Mouse (Mus musculus): ENCODE results near the gene AB124611.
A peak's percentile ranks its signal among the peaks of the same experiment; 100 is the strongest.
"Not testable (repeated sequence)": the region's sequence is repeated elsewhere in the genome, so short reads cannot be mapped to it uniquely, and the experiment has no call there.

AB124611 gene

DNA sequence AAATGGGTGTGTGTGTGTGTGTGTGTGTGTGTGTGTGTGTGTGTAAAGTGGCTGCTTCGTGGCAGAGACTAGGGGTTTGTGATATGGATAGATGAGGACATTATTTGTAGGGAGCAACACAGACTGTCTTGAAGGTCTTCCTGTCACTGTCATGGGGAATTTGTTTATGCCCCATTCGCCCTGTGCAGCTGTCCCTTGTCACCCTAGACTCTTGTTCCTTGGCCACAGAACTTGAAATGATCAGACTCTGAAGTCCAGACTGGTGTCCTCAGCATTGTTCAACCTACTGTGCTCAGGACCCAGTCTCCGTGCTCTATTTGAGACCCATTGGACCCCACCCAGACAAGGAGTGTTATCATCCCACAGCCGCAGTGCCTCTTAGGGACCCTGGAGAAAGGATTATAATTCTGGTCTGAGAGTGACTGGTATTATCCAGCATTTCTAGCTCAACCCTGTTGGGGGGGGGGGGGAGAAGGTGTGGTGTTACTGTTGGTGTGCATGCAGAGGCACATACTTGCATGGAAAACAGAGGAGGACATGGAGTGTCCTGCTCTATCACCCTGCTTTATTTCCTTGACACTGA, 39.1 kb downstream of the AB124611 start:
- no peak for DNase-seq (ENCODE audit: low spot score)

DNA sequence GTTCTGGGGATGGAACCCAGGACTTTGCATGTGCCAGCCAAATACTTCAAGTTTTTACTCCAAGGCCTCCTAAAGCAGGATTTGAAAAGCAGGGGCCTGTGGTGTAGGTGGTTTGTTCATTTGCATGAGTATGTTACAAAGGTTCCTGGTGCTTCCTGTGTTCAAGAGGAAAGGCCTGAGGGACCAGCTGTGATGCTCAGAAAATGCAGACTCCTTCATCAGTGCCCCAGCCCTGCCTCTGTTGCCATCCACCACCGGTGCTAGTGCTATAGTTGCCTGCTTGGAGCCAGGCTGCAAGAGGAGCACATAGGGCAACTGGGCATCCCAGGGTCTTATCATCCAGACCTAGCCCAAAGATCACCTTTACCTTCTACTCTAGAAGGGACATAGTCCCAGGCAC, 40.6 kb downstream of the AB124611 start:
- DNase-seq (ENCODE audit: low spot score), result no peak

DNA sequence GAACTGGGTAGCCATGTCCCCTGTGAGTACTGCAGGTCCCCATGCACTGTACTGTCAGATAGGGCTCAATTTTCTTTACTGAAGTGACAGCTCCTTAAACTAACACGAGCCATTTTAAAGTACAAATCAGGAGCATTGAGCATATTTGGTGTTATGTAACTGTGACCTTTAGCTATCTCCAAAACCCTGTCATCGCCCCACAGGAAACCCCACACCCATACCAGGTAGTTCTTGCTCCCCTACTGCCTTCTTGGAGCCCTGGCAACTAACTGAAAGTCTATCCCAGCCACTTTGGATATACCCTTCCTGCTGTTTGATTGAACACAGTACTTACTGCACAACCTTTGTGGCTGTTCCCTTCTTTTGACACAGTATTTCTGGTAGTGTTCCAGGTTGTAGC, 41.1 kb downstream of the AB124611 start:
- no peak for DNase-seq (ENCODE audit: low spot score)

DNA sequence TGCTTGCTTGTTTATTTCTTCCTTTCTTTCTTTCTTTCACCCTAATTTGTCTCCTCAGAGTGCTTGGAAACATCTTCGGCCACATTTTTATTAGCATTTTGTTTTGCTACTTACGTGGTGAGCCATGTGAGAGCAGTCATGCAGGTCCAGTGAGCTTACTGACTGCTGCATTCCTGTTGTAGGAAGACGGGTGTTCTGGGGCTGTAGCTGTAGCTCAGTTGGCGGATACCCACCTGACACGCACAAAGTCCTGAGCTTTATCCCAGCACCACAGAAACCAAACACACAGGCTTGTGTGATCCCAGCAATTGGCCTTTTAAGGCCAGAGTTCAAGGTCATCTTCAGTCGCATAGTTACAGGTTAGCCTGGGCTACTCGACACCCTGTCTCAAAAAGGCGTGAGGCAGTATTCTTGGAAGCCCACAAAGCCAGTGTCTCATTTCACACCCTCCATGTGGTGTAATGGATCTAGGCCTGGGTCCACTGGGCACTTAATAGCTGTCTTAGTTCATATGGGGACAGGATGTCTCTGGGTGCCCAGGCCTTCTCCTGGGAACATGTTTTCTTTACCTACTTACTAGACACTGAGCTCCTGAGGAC, 42.8 kb downstream of the AB124611 start:
- DNase-seq (ENCODE audit: low spot score), result no peak

DNA sequence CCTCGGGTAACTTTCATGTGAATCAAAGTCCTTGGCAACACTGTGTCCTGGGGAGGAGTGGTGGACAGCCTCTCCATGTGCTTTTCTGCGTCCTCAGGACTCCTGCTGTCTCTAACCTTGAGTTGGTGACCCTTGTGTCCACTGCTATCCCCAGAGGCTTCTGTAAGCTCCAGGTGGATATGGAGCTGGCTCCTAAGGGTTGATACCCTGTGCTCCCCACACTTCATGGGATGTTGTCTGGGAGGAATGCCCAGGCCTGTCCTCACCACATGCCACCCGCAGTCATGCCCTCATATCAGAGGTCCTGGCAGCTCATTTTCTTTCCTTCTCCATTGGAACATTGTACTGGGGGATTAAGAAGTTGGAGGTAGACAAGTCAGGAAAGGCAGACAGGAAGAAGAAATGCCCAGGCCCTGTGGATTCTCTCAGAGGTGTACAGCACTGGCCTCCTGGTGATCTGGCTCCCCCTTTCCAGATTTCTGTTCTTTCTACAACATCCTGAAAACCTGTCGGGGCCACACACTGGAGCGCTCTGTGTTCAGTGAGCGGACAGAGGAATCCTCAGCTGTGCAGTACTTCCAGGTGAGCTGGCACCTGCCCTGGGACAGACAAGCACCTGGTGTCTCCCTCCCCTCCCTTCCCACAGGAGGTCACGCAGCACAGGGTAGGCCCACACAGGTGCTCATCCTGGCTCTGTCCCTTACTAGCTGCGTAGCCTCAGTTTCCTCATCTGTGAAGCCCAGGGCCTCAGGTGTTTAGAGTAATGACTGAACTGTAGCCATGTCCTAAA, 48.2 kb downstream of the AB124611 start:
- DNase-seq (ENCODE audit: low spot score), result no peak

DNA sequence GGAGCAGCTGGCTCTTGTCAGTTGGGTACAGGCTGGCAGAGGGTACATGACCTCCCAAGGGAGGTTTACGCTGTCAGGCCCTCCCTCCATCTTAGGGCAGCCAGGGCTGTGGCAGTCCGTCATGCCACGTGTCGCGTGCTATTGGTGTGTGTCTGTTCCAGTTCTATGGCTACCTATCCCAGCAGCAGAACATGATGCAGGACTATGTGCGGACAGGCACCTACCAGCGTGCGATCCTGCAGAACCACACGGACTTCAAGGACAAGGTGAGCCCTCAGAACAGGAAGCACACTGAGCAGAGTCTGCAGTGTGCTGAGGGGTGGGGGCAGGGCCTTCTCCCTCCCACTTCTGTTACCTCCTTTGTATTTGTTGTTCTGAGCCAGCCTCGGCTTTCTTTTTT, 49.3 kb downstream of the AB124611 start:
- DNase-seq (ENCODE audit: low spot score), result no peak

DNA sequence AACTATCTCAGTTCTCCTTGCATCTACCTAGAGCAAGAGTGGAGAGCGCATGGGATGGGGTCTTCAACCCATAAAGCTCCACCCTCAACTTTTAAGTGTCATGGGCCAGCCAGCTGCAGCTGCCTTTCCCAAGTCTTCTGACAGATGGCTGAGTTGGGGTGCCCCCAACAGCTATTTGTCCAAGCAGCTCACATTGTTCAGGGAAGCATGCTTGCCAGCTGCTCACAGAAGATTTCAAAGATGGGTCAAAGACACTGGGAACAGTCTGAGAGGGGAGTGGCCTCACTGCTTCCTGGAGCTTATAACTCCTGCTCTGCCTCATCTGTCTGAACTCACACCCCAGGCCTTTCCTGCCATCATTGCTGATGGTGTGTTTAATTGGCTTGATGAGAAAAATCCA, 50.3 kb downstream of the AB124611 start:
- DNase-seq (ENCODE audit: low spot score), result no peak

DNA sequence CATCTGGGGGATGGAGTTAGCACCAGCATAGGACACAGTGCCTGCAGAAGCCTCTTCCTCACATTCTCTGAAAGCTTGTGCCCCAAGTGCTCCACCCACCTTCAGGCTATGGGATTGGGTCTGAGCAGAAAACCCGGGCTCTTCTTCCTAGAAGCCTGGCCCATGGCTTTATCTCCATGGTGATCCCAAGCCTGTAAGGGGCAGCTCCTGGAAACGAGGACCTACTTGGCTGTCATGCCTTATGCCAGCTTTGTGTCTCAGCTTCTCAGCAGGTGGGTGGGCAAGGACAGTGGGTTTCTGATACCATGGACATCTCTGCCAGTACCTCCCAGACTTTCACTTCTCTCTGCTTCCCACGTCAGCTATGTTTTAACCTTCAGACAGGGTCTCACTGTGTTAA, 52.2 kb downstream of the AB124611 start:
- DNase-seq (ENCODE audit: low spot score), result no peak

DNA sequence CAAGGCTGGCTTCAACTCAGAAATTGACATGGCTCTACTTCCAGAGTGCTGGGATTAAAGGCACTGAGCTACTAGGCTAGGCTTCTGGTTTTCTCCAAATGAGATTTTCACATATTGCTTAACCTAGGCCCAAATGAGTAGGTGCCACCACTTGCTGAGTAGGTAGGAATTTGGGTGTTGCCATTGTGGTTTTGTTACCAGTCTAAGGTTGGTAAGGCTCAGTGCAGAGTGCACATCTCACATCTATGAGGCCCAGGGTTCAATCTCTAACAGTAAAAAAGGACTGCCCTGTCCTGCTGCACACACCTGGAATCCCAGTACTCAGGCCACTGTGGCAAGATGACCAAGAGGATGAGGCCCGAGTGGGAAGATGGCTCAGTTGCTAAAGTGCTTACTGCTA, 59.4 kb downstream of the AB124611 start:
- DNase-seq (ENCODE audit: low spot score), result no peak

DNA sequence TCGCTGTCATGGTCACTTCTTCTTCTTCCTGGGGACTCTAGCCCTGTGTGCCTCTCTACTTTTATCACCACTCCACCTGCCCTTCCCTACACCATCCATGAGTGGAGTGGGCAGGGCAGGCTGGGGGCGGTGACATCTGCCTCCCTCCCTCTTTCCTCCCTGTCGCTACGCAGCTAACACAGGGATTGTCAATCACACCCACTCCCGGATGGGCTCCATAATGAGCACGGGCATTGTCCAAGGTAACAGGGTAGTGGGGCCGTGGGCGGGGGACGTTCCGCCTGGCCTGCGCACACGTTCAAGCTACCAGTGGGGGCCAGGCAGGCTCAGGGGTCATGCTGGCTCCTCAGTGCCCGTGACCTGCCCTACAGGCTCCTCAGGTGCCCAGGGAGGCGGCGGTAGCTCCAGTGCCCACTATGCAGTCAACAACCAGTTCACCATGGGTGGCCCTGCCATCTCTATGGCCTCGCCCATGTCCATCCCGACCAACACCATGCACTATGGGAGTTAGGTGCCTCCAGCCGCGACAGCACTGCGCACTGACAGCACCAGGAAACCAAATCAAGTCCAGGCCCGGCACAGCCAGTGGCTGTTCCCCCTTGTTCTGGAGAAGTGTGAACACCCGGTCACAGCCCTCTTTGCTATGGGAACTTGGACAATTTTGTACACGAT, 61.8 kb downstream of the AB124611 start:
- DNase-seq (ENCODE audit: low spot score), result no peak

DNA sequence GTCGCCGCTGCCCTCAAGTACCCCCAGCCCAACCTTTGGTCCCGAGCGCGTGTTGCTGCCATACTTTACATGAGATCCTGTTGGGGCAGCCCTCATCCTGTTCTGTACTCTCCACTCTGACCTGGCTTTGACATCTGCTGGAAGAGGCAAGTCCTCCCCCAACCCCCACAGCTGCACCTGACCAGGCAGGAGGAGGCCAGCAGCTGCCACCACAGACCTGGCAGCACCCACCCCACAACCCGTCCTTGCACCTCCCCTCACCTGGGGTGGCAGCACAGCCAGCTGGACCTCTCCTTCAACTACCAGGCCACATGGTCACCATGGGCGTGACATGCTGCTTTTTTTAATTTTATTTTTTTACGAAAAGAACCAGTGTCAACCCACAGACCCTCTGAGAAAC, 62.4 kb downstream of the AB124611 start:
- no peak for DNase-seq (ENCODE audit: low spot score)

DNA sequence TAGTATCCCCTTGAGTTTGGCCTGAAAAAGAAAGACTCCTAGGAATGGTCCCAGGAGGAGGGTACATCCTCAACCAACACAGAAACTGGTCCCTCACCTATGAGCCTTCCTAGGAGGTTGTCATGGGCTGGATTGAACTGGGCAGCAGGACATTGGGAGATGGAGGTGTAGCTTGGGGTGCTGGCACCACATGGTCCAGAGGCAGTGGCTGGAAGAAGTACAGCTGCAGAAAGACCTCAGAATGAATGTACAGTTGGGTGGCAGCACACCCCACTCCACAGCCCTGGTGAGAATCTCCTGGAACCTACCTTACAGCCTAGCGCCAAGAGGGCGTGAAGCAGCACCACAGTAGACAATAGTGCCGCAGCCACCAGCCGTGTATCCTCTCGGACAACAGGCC, 63.6 kb downstream of the AB124611 start:
- DNase-seq (ENCODE audit: low spot score), result no peak

DNA sequence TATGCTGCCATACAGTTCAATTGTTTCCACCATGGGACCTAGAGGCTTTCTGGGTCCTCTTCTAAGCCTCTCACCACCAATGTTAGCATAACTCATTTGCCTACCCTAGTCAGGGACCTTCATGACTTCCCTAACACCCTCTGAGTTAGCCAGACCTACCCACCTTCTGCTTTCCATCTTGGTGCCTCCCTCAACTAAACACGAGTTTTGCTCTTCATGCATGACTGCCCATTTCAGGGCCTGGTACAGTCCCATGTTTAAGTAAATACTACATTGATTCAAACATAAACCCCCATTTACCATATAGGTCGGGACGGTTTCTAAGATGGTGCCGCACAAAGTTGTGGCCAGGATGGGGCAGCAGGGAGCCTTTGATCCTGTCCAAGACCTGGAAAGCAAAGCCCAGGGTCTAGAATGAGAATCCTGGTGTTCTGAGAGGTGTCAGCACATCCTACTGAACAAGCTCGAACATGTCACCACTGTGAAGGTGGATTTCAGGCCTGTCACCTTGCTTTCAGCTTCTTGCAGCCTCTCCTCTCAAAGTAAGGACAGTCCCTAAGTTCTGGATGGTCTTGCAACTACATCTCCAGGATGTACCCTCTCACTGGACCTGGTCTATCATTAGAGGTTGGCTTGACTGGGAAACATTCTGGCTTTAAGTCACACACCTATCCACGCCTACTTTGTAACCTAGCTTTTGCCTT, 65.3 kb downstream of the AB124611 start:
- DNase-seq (ENCODE audit: low spot score), result no peak

DNA sequence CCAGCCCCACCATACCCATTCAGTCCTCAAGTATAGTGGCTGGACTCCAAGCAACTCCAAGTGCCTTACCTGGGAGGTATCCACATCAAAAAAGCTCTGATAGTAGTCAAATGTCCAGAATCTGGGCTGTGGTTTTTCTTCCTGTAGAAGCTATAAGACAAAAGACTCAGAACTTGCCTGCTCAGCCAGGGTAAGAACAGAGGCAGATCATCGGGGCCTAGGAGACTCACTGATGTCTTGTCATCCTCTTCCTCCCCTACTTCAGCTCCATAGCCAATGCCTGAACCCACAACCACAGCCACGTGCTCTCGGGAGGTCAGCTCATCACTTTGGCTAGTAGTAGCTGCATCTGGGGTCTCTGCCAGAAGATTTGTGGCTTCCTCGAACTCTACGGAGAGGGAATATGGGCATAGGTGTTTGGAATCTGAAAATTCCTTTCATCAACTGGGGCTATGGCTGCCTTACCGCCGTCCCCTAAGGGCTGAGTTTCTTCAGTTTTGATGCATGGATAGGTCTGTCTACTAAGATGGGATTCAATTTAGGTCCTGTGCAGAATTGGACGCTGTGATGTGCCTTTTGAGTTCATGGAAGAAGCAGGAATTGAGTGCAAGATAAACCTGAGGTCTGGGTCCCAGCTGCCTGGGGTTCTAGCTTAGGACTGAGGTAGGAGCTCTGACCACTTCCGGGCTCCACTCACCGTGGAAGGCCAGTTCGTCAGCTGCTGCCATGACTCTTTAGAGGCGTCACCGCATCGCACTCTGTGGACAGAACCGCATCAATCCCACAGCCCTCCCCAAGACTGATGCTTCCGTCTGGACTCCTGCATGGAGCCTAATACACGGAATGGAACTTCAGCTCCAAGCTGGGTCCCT, 66.1 kb downstream of the AB124611 start:
- no peak for DNase-seq (ENCODE audit: low spot score)

DNA sequence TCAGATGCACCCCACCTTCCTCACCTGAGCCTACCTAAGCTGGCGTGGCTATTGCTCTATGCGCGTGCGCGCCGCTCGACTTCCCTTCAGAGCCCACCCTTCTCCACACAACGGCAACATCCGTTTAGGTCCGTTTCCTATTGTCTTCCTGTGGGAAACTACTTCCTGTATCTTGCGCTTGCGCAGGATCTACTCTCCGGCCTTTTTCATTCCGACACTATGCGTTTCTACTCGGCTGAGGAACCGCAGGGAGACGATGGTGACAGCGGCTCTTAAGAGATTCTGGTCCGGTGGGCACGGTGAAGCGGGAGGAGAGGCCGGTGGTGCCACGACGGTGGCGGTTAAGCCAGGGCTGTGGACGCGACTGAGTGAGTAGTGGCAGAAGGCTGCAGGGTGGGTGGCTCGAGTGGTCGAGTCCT, 66.7 kb downstream of the AB124611 start, which contains the start of the genes Timm29 and Yipf2:
Gene Timm29, plus strand, starts transcription at position 20 of the 419 bp plus-strand sequence.
Gene Yipf2, minus strand, starts transcription at position 126 of the 419 bp plus-strand sequence.
- peak; percentile 92 for DNase-seq (ENCODE audit: low spot score)

DNA sequence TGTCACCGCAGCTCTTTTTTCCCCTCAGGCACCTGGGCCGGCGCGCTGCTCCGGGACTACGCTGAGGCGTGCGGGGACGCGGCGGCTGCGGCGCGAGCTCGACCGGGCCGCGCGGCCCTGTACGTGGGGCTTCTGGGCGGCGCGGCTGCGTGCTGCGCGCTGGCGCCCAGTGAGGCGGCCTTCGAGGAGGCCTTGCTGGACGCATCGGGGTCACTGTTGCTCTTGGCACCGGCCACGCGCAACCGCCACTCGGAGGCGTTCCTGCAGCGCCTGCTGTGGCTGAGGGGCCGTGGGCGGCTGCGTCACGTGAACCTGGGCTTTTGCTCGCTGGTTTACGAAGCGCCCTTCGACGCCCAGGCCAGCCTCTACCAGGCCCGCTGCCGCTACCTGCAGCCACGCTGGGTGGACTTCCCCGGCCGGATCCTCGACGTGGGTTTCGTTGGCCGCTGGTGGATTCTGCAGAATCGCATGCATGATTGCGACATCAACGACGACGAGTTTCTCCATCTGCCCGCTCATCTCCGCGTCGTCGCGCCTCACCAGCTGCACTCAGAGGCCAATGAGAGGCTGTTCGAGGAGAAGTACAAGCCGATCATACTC, 67.2 kb downstream of the AB124611 start:
- DNase-seq (ENCODE audit: low spot score), result peak; percentile 26

DNA sequence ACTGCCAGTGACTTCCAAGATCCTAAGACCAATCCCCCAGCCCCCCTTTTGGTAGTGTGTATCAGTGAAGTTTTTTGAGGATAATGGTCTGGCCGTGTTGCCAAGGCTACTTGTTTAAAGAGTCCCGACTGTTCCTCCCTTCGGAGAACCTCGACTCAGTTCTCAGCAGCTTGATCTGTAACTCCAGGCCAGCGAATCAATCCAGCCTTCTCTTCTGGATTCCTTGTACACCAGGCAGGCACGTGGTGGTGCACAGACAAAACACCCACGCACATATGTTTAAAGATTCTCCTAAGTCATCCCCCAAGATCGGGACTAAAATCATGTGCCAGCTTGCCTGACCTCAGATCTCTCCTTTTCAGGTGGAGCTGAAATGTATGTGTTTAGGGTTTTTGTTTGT, 68.4 kb downstream of the AB124611 start:
- not testable (repeated sequence) for DNase-seq (ENCODE audit: low spot score)

DNA sequence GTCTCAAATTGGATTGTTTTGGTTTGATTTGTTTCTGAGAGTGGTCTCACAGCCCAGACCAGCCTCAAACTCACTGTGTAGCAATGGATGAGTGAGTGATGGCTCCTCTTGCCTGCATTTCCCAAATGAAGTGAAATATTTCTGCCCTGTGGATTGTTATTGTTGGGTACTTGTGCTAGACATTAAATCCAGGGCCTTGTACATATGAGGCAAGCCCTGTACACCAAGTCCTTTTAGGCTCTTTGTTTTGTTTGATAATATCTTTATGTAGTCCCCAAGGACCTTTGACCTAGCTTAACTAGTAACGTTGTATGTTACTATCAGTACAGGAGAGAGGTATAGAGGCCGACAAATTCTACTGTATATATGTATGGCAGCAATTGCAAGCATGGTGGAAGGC, 68.9 kb downstream of the AB124611 start:
- no peak for DNase-seq (ENCODE audit: low spot score)
